Mouse (Mus musculus): ENCODE results near the gene Nod1.

The Nod1 gene

DNA sequence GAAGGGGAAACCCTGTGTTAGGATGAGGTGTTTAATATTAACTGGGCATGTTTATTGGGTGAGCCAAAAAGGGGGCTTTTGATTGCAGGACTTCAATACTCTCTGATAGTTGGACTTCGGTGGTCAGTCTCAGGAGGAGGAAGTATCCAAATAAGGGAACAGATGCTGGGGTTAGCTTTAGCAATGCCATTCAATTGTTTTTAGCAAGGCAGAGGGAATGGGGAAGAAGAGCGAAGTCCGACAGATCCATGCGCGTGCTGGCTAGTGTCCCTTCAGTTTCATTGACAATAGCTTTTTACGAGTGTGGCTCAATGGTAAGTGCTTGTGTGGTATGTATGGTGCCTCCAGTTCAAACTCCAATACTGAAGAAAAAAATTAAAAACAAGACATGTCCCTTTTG is 31.3 kb downstream of the Nod1 start:
- no peak for DNase-seq (ENCODE audit: low read depth, low spot score)

DNA sequence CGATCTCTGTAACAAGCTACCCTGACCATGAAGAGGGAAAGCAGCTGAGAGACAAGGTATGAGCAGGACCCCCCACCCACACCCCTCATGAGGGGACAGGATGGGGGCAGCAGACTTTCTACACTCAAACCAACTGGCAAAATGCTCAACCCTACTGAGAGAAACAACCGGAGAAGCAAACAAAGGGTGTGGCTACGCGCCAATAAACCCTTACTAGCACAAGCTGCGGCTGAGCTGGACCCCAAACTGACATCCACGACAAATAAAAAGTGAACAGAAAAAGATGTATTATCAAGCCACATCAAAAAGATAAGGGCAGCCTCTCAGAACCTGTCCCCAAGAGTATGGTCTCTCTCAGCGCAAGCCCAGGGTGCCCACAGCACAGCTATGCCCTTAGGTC is 32.3 kb downstream of the Nod1 start:
- DNase-seq (ENCODE audit: low read depth, low spot score) = no peak

DNA sequence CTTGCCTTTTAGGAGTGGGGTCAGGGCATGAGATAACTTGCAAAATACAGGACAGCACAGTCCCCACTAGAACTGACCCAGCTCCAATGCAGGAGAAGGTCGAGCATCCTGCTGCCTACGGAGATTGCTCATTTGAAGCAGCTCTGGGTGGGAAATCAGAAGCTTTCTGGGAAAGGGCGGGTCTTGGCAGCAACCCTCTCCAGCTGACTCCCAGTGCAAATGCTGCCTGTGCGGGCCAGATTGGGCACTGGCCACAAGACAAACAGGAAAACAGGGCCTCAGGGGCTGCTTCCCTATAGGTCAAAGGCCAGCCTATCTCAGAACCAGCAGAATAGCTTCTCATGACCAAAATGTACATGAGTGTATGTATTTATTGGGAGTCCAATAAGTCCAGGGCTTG is 32.8 kb downstream of the Nod1 start:
- DNase-seq (ENCODE audit: low read depth, low spot score) = peak; percentile 62

DNA sequence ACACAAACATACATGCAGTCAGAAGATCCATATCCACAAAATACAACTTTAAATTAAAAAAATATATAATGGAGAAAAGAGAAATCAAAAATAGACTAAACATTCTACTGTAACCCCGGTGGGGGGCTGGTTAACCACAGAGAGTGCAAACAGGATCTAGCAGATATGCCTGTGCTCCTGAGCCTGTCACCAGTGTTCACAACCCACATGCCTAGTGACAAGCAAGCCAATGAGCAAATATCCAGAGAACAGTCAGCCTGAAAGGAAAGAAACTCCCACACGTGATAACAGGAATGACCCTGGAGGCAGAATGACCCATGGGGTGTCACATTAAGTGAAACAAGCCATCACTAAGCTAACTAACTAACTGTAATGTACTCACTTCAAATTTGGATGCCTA is 35.9 kb downstream of the Nod1 start:
- no peak for DNase-seq (ENCODE audit: low read depth, low spot score)

DNA sequence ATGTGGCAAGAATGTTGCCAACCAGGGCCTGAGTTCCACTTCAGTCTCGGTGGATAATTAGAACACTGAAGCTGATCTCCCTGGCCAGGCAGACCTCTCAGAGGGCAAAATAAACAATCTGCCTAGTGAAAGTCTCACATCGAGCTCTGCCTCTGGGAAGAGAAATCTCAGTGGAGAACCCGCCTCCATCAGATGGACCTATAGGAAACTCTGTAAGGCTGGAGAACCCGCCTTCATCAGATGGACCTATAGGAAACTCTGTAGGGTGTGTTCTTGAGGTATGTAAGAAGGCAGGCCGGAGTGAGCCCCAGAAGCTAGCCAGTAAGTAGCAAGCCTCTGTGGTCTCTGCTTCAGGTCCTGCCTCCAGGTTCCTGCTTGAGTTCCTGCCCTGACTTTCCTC is 37.5 kb downstream of the Nod1 start:
- no peak for DNase-seq (ENCODE audit: low read depth, low spot score)

DNA sequence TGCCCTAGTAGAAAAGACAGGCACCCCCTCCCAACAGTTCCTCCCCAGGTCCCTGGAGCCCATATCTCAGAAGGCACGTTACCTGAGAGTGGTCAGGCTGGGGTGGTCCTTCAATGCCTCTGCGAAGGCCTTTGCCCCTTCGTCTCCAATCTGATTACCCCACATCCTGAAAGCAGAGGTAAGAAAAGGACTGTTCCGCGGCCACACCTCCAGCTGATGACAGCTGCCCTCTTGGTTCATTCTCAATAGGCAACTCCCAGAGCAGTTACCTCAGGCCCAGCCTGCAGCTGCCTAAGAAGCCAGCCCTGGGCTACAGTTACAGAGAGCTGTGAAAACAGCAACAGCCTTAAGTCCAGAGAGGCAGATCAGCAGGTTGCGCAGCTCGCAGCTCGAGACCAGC is 38.1 kb downstream of the Nod1 start:
- no peak for DNase-seq (ENCODE audit: low read depth, low spot score)

DNA sequence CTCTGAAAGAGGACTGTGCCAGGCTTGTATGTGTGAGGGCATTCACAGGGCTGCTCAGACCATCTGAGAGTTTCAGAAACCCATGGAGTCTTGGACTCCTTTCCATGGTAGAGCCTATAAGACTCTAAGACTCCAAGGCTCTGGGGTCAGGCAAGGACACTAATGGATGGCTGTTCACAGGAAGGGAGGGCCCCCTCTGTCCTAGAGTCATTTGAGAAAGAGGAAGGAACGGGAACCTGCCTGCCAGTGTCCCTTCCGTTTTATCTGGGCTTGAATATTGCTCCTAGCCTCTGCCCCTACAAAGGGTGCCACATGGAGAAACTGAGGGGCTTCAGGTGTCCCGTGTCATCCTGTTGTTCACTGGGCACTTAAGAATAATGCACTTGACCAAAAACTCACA is 38.5 kb downstream of the Nod1 start:
- DNase-seq (ENCODE audit: low read depth, low spot score) = no peak

DNA sequence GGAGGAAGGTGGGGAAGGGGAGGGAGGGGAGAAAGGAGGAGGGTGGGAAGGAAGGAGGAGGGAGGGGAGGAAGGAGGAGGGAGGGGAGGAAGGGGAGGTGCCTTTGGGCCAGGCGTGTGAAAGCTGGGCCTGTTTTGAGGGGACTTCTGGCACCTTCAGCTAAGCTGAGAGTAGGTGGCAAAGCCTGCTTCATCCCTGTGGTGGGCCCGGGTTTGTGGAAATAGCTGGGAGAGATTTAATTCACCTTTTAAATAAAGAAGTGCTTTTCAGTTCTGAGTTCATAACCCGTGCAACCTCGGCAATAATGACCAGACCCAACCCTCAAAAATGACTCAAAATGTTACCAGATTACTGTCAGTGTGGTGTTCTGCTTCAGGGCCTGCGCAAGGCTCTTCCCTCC is 39.2 kb downstream of the Nod1 start:
- DNase-seq (ENCODE audit: low read depth, low spot score) = no peak

DNA sequence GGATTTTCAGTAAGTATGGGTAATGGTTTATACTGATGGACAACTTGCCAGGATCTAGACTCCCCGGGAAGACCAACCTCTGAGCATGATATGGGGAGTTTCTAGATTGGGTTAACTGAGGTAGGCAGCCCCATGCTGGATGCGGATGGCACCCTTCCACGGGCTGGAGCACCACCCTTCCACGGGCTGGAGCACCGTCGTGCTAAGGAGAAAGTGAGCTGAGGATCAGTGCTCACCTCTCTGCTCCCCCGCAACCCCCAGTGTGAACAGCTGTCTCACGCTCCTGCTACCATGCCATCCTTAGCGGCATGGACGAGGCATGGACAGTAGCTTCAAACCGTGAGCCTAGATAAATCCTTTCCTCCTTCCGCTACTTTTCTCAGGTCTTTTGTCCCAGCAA is 39.9 kb downstream of the Nod1 start:
- DNase-seq (ENCODE audit: low read depth, low spot score) = no peak

DNA sequence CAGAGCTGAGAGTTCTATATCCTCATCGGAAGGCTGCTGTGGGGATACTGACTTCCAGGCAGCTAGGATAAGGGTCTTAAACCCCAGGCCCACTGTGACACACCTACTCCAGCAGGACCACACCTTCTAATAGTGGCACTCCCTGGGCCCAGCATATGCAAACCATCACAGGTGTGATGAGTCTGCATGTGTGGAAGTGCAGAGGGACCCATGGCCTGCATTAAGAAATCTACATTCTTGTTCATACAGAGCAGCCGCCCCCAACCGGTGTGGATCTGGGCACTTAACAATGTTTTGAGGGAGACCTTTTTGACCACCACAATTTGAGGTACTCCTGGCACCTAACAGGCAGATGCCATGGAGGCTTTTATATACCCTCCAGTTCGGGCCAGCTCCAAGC is 40.8 kb downstream of the Nod1 start:
- no peak for DNase-seq (ENCODE audit: low read depth, low spot score)

DNA sequence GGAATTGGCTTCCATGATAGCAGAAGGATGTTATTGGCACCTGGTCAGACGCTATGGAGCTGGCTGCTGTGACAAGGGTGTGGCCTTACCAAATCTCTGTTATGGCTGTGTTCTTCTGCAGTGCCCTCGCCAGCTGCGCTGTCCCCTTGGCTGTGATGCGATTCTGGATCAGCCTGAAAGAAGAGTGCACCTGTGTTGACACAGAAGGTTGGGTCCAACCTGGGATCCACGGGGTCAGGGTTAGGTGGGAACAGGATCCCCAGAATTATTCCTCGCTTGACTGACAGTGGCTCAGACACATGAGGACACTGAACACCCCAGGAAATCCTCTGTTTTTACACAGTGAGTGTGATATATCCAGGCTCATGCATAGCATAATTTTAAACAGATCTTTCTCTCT is 44.5 kb downstream of the Nod1 start:
- DNase-seq (ENCODE audit: low read depth, low spot score) = no peak

DNA sequence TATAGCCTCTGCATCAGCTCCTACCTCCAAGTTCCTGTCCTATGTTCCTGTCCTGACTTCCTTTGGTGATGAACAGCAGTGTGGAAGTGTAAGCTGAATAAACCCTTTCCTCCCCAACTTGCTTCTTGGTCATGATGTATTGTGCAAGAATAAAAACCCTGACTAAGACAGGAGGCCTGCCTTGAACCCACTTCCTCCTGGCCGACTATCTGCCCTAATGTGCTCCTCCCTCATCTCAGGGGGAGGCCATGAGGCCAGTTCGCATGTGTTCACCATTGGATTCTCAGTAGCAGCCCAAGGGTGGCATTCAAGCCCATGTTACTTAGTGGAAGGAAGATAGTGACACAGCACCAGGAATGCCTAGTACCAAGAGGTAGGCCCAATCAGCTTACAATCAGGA is 45.5 kb downstream of the Nod1 start:
- DNase-seq (ENCODE audit: low read depth, low spot score) = no peak

DNA sequence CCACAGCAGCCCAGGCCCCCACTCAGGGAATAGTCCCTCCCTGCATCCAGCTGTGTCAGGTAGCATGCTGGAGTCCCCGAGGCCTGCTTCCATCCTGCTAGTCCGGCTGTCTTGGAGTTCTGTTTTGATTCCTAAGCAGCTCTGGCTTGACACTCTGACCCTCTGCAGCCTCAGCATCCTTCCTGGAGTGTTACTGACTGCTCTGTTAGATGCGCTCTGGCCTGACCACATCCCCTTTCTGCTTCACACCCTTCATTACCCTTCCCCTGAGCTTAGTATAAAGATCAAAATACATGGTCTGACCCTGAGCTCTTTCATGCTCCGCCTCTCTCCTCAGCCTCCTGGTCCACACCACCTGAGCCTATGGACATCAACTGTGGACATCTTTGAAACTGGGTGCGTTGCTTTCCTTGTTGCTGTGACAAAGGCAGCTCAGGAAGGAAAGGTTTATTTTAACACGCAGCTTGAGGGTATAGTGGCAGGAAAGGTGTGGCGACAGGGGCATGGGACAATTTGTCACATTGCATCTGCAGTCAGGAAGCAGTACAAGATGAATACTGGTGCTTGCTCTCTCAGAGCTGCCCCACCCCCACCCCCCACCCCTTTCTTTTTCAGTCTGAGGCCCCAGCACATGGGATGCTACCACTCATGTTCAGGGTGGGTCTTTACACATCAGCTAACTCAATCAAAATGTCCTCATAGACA is 46.5 kb downstream of the Nod1 start:
- DNase-seq (ENCODE audit: low read depth, low spot score) = no peak

DNA sequence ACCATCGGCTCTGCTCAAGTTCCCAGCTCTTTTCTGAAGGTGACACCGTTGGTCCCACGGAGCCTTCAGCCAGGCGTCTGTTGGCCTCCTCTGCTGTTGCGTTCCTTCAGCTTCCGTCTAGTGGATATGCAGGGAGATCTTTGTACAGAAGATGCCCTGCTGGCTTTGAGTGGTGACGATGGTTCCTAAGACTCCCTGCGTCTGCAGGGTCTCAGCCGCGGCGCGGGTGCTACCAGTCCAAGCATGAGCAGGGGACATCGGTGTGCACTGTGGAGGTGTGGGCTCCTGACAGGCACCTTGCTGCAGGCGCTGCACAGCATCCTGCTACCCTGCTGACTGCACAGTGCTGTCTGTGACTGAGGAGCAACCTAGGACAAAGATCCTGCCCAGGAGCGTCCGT is 47.9 kb downstream of the Nod1 start:
- no peak for DNase-seq (ENCODE audit: low read depth, low spot score)

DNA sequence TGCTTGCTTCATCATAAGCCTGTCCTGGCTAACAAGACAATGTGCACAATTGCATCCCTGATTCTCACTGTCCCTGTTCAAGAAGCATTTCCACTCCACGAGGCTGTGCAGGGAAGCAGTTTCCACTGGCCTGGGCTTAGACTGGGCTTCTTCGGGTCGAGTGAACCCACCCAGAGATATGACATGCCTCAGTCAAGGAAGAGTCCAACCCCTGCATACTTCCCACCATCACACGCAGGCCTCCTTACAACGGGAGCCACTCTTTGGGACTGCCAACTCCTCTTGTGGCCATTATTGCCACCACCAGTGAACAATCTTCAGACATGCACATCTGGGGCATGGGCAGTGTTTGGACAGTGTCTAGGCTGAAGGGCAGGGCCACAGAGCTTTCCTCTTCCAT is 53.9 kb downstream of the Nod1 start:
- DNase-seq (ENCODE audit: low read depth, low spot score) = no peak

DNA sequence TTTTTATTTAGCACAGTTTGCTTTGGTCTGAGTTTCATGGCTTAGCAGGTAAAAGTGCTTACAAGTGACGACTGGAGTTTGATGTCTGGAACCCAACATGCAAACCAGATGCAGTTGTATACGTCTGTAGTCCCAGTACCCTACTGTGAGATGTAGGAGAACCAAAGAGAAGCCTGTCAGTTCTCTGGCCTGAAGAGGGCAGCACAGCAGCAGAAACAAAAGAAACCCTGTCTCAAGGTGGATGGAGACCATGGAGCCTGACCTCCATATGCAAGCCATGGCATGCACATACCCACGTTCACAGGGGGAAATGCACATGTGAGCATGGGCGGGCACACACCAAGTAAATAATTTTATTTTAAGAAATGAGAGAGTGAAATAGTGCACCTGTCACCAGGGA is 54.9 kb downstream of the Nod1 start:
- DNase-seq (ENCODE audit: low read depth, low spot score) = peak; percentile 43

DNA sequence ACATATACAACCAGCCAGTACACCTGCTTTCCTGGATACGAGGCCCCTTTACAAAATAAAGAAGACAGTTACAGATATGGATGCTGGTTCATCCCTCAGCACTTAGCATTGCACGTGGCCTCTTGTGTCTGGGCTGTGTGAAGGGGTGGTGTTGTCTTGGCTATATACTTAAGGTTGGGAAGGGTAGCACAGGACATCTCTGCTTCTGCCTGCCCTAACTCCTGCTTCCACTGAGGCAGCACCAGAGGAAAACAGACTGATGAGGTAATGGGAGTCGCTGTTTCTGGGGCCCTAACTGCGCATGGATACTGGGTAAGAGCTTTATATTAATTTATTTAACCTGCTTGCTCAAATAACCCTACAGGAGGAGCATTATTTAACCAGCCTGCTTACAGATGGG is 55.5 kb downstream of the Nod1 start:
- no peak for DNase-seq (ENCODE audit: low read depth, low spot score)

DNA sequence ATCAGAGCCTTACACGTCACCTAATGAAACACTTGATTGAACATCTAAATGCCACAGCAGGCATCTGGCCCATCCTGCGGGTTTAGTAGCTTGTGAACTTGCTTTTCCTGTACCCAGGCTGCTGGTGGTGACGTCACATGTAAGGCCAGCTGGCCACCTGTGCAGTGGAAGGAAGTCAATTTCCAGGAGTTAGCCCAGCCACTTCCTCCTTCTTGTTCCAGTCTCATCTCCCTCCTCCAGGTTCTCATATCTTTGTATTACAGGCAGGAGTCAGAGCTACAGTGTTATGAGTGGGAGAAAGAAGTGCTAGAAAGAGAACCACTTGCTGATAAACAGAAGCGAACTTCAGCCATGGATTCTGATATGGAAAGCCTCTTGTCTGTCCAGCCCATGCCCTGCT is 56.2 kb downstream of the Nod1 start:
- no peak for DNase-seq (ENCODE audit: low read depth, low spot score)

DNA sequence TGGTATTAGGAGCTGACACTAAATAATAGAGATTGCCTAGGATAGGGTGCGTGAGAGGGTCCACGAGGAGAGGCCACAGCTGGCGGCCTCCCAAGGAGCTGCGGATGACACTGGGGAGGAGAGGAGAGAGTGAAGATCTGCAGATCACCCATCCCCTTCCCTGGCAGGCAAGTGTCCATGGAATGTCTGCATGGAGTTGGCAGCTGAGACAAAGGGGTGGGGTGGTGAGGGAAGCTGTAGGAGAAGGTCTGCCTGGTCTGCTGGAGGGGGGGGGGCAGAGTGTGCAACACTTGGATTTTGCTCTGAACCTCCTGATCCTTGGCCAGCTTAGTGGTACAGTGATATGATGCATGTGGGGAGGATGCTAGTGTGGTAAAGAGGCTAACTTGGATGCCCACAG is 57.4 kb downstream of the Nod1 start:
- no peak for DNase-seq (ENCODE audit: low read depth, low spot score)

DNA sequence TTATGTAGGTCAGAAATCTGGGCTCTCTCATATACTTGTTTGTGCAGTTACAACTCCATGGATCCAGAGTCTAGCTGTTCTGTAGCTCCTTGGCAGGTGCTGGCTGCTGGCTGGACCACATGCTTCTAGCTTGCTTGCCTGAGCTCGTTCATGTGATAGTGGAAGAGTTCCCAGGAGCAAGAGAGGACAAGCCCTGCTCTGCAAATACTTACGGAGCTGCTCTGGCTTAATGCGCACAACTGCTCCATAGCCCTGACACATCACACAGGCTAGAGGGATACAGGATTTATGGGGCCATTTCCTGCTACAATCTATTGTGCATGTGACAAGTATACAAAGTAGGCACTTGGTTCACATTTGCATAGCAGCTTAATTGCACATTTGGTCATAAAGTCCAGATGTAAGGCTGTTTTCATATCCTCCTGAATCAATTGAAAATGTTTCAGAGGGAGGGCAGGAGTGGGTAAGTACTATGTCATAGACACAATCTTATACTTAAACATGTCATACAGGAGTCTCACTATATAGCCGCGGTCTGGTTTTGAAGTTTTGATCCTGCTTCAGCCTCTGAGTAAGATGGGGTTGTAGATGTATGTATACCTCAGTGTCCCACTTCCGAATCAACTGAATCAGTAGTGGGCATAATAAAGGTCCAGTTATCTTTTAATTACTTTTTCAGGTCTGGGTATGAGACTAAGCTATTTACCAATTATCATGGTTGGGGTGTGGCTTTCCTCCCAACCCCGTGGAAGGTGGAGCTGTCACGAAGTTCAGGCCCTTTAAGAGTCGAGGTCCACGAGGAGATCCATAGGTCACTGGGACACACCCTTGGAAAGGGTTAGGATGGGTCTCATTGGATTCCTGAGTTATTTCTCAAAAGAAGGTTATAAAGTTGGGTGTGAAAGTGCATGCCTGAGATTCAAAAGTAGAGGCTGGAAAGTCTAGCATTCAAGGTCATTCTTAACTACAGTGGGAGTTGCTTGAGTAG is 66.1 kb downstream of the Nod1 start:
- DNase-seq (ENCODE audit: low read depth, low spot score) = peak; percentile 90

DNA sequence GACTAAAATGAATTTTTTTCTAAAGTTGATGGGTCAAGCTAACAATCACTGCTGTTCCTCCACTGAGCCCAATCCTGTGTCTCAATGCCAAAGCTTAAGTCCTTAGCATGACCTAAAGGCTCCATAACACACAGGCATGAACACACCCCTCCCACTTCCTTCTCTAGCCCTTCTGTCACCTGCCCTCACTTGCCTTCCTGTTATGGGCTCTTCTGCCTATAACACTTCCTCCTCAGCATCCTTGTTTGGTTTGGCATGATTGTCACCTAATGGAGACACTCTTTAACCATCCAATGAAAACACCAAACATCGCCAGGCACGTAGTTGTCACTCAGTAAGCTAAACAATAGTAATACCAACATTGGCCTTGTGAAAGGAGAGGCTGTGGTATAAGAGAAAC is 69.9 kb downstream of the Nod1 start:
- DNase-seq (ENCODE audit: low read depth, low spot score) = no peak

DNA sequence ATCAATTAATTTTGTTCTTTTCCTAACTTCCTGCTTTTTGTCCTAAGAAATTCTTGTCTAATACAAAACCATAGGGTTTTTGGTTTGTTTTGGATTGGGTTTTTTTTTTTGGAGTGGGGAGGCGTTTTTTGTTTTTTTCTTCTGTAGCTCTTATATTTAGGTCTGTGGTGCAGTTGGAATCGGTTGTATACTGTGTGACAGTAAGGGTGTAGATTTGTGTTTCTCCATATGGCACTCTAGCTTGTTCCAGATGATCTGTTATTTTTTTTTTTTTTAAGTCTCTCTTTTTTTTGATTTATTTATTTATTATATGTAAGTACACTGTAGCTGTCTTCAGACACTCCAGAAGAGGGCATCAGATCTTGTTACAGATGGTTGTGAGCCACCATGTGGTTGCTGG is 72.2 kb downstream of the Nod1 start:
- no peak for DNase-seq (ENCODE audit: low read depth, low spot score)

DNA sequence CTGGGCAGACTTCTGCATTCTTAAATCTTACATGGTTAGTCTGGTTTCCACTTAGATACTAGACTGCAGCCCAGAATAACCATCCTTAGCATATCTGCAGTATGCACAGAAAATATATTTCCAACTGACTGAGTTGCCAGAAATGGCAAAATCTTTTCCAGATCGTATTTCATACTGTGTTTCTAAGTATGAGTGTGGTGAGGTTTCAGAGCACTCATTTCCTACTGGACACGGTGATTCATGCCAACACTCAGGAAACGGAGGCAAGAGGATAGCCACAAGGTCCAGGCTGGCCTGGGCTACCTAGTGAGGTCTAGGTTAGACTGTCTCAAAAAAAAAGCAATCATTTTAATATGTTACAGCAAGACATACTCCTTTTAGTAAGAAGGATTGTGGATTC is 81.0 kb downstream of the Nod1 start:
- no peak for DNase-seq (ENCODE audit: low read depth, low spot score)

All from skeletal muscle tissue, adult 2 months (tissue).